Mouse (Mus musculus): ENCODE data around the gene Sf3a3. TPM values are rescaled to one million over a fixed set of nuclear protein-coding genes. Genes with fewer than 3 reads are reported as not detected.
A peak's percentile ranks its signal among the peaks of the same experiment; 100 is the strongest.

The Sf3a3 gene
- polyA plus RNA-seq, 1 experiment = 41.6 TPM

DNA sequence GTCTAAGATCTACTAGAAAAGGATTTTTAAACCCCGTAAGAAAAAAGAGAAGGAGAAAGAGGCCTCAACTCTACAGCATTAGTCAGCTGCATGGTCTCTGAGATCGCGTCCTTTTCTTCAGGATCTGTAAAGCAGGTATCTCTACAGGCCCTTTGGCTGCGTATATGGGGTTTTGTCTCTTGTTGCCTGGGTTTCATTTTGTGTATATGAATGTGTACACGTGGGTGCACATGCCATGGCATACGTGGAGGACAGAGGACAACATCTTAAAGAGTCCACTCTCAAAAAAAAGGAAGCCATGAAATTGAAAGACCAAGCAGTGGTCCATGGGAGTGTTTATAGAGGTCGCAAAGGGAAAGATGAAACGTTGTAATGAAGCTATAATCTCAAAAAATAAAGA lies 23.1 kb upstream of the Sf3a3 start:
- Histone ChIP-seq H3K4me2 (ENCODE audit: low read depth) (peak overlapping the region; percentile 52), H3K36me3 (ENCODE audit: control insufficient read depth, insufficient read depth) (peaks cover 5% of the 10 kb centered on the region), H3K4me3 (no peak overlapping the region), H3K79me2 (ENCODE audit: control insufficient read depth, insufficient read depth) (peaks cover 50% of the 10 kb centered on the region), H3ac (ENCODE audit: control insufficient read depth, insufficient read length) (no peak overlapping the region), H3K27me3 (ENCODE audit: control insufficient read depth, insufficient read depth, insufficient read length) (no peaks in the 10 kb centered on the region)
- no peak for TF ChIP-seq MAX (IDR thresholded peaks at IDR 0.05; ENCODE audit: low read depth)
- TF ChIP-seq TCF3 (IDR thresholded peaks at IDR 0.05; ENCODE audit: insufficient read length, low read depth) = no peak
- no peak for TF ChIP-seq REST (IDR thresholded peaks at IDR 0.05; ENCODE audit: insufficient read depth, insufficient read length)

DNA sequence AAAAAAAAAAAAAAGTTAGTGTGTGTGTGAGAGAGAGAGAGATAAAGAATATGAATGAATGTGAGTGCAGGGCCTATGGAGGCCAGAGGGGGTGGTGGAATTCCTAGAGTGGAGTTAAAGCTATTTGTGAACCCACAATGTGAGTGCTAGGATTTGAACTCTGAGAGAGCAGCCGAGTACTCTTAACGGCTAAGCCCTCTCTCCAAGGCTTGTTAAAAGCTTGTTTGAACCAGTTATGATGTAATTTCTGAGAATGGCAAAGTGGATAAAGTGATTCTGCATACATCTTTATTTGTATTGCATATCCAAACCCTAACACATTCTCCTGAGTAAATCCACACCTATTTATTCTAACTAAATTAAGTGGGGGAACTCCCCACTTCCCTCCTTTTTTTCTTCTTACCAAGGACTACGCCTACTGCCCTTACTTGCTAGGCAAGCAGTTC lies 22.1 kb upstream of the Sf3a3 start:
- TF ChIP-seq MAX (IDR thresholded peaks at IDR 0.05; ENCODE audit: low read depth) (no peak), SRF (IDR thresholded peaks at IDR 0.05; ENCODE audit: control insufficient read depth, insufficient read length, low read depth) (no peak), TCF12 (IDR thresholded peaks at IDR 0.05; ENCODE audit: insufficient read depth, poor library complexity, severe bottlenecking) (no peak), CEBPB (IDR thresholded peaks at IDR 0.05; ENCODE audit: insufficient read depth, poor library complexity, severe bottlenecking) (no peak), POLR2A (IDR thresholded peaks at IDR 0.05; ENCODE audit: insufficient read length, low read depth) (no peak), E2F4 (IDR thresholded peaks at IDR 0.05; ENCODE audit: insufficient read depth) (no peak), MYOD1 (IDR thresholded peaks at IDR 0.05; ENCODE audit: control insufficient read depth in 1 of 3, insufficient read length in 2 of 3, low read depth in 2 of 3) (no peak), TCF3 (IDR thresholded peaks at IDR 0.05; ENCODE audit: insufficient read length, low read depth) (no peak), POLR2AphosphoS2 (IDR thresholded peaks at IDR 0.05; ENCODE audit: insufficient read length, low read depth) (no peak), REST (IDR thresholded peaks at IDR 0.05; ENCODE audit: insufficient read depth, insufficient read length) (no peak), USF1 (IDR thresholded peaks at IDR 0.05; ENCODE audit: low read depth) (no peak), MYOG (IDR thresholded peaks at IDR 0.05; ENCODE audit: control insufficient read depth in 1 of 3, insufficient read depth in 1 of 3, insufficient read length in 2 of 3, low read depth in 2 of 3) (no peak)
- peaks cover 50% of the 10 kb centered on the region for H3K79me2 ChIP-seq (ENCODE audit: control insufficient read depth, insufficient read depth)

GRCm38 (mm10) chr4:124693135-124693894 lies 21.3 kb upstream of the Sf3a3 start, which contains the start of gene Utp11:
Gene Utp11 (minus strand): TSS chr4:124693600.
- Histone ChIP-seq H3K4me3 (peak within 1 kb of the TSS; percentile 78), H3K4me2 (ENCODE audit: low read depth) (peak within 1 kb of the TSS; percentile 90), H3K36me3 (ENCODE audit: control insufficient read depth, insufficient read depth) (no peaks in the 10 kb centered on the region), H3ac (ENCODE audit: control insufficient read depth, insufficient read length) (peak within 1 kb of the TSS; percentile 41), H3K79me2 (ENCODE audit: control insufficient read depth, insufficient read depth) (peaks cover 45% of the 10 kb centered on the region), H3K27me3 (ENCODE audit: control insufficient read depth, insufficient read depth, insufficient read length) (no peaks in the 10 kb centered on the region)
- TF ChIP-seq MYOD1 (IDR thresholded peaks at IDR 0.05; ENCODE audit: control insufficient read depth in 1 of 3, insufficient read length in 2 of 3, low read depth in 2 of 3) = peak in 1 of 3 experiments; percentile 37
- peak; percentile 74 for TF ChIP-seq POLR2AphosphoS2 (IDR thresholded peaks at IDR 0.05; ENCODE audit: insufficient read length, low read depth)
- TF ChIP-seq SRF (IDR thresholded peaks at IDR 0.05; ENCODE audit: control insufficient read depth, insufficient read length, low read depth) = no peak
- peak; percentile 43 for TF ChIP-seq MAX (IDR thresholded peaks at IDR 0.05; ENCODE audit: low read depth)
- TF ChIP-seq MYOG (IDR thresholded peaks at IDR 0.05; ENCODE audit: control insufficient read depth in 1 of 3, insufficient read depth in 1 of 3, insufficient read length in 2 of 3, low read depth in 2 of 3) = peak in 2 of 3 experiments; percentile 25 to 39
- no peak for TF ChIP-seq TCF12 (IDR thresholded peaks at IDR 0.05; ENCODE audit: insufficient read depth, poor library complexity, severe bottlenecking)
- peak; percentile 68 for TF ChIP-seq POLR2A (IDR thresholded peaks at IDR 0.05; ENCODE audit: insufficient read length, low read depth)

More for the DNA sequence above, 22.1 kb upstream of the Sf3a3 start:
- peak overlapping the region; percentile 78 for H3K4me3 ChIP-seq
- peak overlapping the region; percentile 90 for H3K4me2 ChIP-seq (ENCODE audit: low read depth)
- H3K36me3 ChIP-seq (ENCODE audit: control insufficient read depth, insufficient read depth) = peaks cover 4% of the 10 kb centered on the region
- no peaks in the 10 kb centered on the region for H3K27me3 ChIP-seq (ENCODE audit: control insufficient read depth, insufficient read depth, insufficient read length)
- peak overlapping the region; percentile 41 for H3ac ChIP-seq (ENCODE audit: control insufficient read depth, insufficient read length)

GRCm38 (mm10) chr4:124694572-124694971 lies 20.0 kb upstream of the Sf3a3 start:
- H3ac ChIP-seq (ENCODE audit: control insufficient read depth, insufficient read length) = no peak overlapping the region
- H3K4me2 ChIP-seq (ENCODE audit: low read depth) = no peak overlapping the region
- TF ChIP-seq USF1 (IDR thresholded peaks at IDR 0.05; ENCODE audit: low read depth) = no peak
- no peak for TF ChIP-seq E2F4 (IDR thresholded peaks at IDR 0.05; ENCODE audit: insufficient read depth)
- no peak for TF ChIP-seq MAX (IDR thresholded peaks at IDR 0.05; ENCODE audit: low read depth)
- no peak for TF ChIP-seq REST (IDR thresholded peaks at IDR 0.05; ENCODE audit: insufficient read depth, insufficient read length)
- TF ChIP-seq MYOG (IDR thresholded peaks at IDR 0.05; ENCODE audit: control insufficient read depth in 1 of 3, insufficient read depth in 1 of 3, insufficient read length in 2 of 3, low read depth in 2 of 3) = no peak
- no peak for TF ChIP-seq POLR2A (IDR thresholded peaks at IDR 0.05; ENCODE audit: insufficient read length, low read depth)
- no peak for TF ChIP-seq POLR2AphosphoS2 (IDR thresholded peaks at IDR 0.05; ENCODE audit: insufficient read length, low read depth)
- no peak for TF ChIP-seq MYOD1 (IDR thresholded peaks at IDR 0.05; ENCODE audit: control insufficient read depth in 1 of 3, insufficient read length in 2 of 3, low read depth in 2 of 3)
- TF ChIP-seq TCF3 (IDR thresholded peaks at IDR 0.05; ENCODE audit: insufficient read length, low read depth) = no peak
- TF ChIP-seq CEBPB (IDR thresholded peaks at IDR 0.05; ENCODE audit: insufficient read depth, poor library complexity, severe bottlenecking) = no peak
- TF ChIP-seq SRF (IDR thresholded peaks at IDR 0.05; ENCODE audit: control insufficient read depth, insufficient read length, low read depth) = no peak
- no peak for TF ChIP-seq TCF12 (IDR thresholded peaks at IDR 0.05; ENCODE audit: insufficient read depth, poor library complexity, severe bottlenecking)
- H3K36me3 ChIP-seq (ENCODE audit: control insufficient read depth, insufficient read depth) = no peaks in the 10 kb centered on the region
- peaks cover 34% of the 10 kb centered on the region for H3K79me2 ChIP-seq (ENCODE audit: control insufficient read depth, insufficient read depth)
- no peak overlapping the region for H3K4me3 ChIP-seq
- no peaks in the 10 kb centered on the region for H3K27me3 ChIP-seq (ENCODE audit: control insufficient read depth, insufficient read depth, insufficient read length)
